Mouse (Mus musculus) fat pad, adult 2 months (tissue): ENCODE measurements at regions not wholly inside any gene's neighbourhood (a gene's known extent, or its start where the extent isn't known, plus 50 kb on each side); places are given as distances from the start of the nearest gene placed in this dataset.

Experiments used
- DNase-seq: peaks from one replicate; pipeline ENCODE4 v3.0.0-alpha.2; 2011; ENCODE audit warnings: low read depth, low spot score; ENCODE audit errors: extremely low read depth

DNA sequence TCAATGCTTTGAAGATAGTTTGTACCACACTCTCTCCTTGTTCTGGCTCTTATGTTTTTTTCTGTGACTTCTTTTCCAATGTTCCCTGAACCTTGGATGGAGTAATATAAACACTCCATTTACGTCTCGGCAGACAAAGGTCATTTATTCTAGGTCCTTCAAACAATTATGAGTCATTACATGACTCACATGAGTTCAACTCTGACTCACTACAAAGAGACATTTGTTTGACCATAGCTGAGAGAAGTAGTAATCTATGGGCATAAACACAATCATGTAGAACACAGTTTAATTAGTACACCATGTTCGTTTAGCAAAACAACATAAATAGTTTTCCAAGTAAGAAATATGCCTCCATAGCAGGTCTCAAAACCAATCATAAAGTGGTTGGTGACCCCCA, 59.6 kb upstream of the Hmgcll1 start:
- DNase-seq = no peak

DNA sequence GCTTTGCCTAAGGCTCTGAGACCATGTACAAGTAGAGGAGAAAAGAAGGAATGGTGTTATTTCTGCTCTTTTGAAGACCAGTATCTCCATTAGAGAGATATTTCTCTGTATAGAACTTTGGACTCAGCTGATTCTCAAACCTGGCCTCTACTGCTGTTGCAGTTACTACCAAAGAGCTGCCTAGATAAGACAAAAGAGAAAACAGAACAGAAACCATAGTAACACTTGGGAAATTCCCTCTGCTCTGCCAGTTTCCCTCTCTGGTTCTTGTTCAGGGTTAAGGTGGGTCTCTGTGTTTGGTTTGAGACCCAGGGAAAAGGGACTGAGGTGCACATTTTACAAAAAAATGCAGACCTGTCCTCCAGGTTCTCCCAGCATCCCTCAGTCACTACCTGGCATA, 58.3 kb upstream of the Hmgcll1 start:
- no peak for DNase-seq

DNA sequence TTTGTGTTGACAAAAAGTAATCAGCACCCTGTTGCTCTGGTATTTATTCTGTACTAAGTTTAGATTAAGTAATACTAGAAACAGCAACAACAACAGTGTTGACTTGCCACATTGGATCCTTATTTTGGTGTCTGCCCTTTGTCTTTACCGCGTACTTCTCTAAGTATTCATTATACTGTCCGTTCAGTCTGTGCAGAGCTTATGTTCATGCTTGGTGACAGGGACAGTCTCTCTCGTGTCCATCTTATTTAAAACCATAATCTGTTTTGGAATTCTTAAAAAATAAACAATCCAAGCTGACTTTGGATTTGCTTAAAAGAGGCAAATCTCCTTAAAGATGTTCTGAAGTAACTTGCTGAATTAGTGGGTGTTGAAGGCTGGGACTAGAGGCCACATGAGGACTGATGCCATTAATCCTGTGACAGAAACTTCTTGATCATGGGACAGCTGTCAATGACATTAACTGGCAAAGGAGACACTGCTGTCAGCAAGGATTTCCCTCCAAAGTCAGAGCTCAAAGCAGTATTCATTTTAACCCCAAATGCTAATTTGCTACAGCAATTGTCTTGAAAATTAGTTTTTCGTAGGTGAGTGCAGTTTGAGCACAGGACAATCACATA, 55.8 kb upstream of the Hmgcll1 start:
- DNase-seq = no peak

DNA sequence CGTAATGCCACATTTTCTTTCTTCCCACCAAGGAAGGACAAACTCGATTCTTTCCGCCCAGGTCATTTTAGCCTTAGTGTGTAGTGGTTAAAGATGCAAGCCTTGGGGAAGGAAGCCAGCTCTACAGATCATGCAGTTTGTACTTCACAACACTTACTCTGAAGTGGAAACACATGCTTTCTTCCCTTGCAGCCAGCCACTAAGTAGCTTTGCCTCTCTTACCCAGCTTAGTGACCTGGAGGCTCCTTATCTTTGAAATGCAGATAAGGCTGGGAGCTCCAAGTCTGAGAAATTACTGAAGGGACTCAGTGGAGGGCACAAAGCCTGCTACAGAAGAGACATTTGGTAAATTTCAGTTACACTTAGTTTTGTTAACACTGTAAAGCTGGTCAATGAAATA, 54.9 kb upstream of the Hmgcll1 start:
- DNase-seq = no peak

DNA sequence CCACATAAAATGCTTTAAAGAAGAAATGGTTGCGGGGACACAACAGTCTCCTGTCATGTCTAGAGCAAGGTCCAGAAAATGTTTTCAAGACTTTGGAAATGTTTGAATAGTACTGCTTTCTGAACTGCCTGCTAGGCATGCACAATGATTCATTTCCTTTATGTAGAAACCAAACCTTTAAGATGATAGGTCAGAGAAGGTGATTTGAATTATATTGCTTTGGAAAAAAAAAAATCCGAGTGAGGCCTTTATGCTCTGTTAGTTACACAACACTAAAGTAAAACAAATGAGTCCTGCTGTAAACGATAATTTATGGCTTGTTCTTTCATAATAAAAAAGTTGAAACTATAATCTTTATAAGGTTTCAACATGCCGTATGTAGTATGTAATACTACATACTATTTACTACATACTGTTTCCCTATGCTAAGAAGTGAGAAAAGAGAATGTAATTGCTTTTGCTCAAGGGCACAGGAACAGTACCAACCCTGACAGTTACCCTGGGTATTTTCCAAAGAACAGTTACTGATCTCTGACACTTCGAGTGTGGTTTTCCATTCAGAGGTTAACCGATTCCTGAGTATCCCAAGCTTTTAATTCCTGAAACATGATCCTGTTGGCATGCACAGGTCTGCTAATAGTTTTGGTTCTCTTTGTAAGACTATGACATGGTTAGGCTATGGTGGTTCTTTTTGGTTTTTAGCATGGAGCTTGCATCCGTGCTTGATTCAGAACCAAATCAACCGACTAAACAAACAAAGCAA, 53.9 kb upstream of the Hmgcll1 start:
- DNase-seq = peak; percentile 61
